Mouse (Mus musculus) NIH3T3 (cell line): ENCODE results near the gene Ppp2r2d.

Source experiments
- DNase-seq: peaks from one replicate; pipeline ENCODE4 v3.0.0-alpha.2; 2012; ENCODE audit warnings: low read depth

Ppp2r2d gene

GRCm38 (mm10) chr7:138856670-138857069 is 10.8 kb downstream of the Ppp2r2d start:
- no peak for DNase-seq

- DNase-seq, result peak; percentile 39
Observed at GRCm38 (mm10) chr7:138863950-138864572, 18.2 kb downstream of the Ppp2r2d start.

- no peak for DNase-seq
Observed at GRCm38 (mm10) chr7:138864776-138865175, 18.9 kb downstream of the Ppp2r2d start.

- peak; percentile 58 for DNase-seq
Observed at GRCm38 (mm10) chr7:138867286-138867685, 21.4 kb downstream of the Ppp2r2d start.

- DNase-seq, result no peak
Observed at GRCm38 (mm10) chr7:138868316-138868715, 22.4 kb downstream of the Ppp2r2d start.

GRCm38 (mm10) chr7:138872956-138873355 is 27.1 kb downstream of the Ppp2r2d start:
- no peak for DNase-seq

GRCm38 (mm10) chr7:138875031-138875430 is 29.2 kb downstream of the Ppp2r2d start:
- DNase-seq, result peak; percentile 85

- DNase-seq, result no peak
Observed at GRCm38 (mm10) chr7:138883724-138884123, 37.8 kb downstream of the Ppp2r2d start.

GRCm38 (mm10) chr7:138885365-138886289 is 39.7 kb downstream of the Ppp2r2d start:
- DNase-seq, result no peak

GRCm38 (mm10) chr7:138898122-138898521 is 52.2 kb downstream of the Ppp2r2d start:
- no peak for DNase-seq

GRCm38 (mm10) chr7:138898743-138899142 is 52.9 kb downstream of the Ppp2r2d start:
- DNase-seq, result no peak

- DNase-seq, result no peak
Observed at GRCm38 (mm10) chr7:138903886-138904435, 58.1 kb downstream of the Ppp2r2d start.

- DNase-seq, result no peak
Observed at GRCm38 (mm10) chr7:138906441-138906840, 60.6 kb downstream of the Ppp2r2d start.

GRCm38 (mm10) chr7:138907043-138907442 is 61.2 kb downstream of the Ppp2r2d start:
- DNase-seq, result peak; percentile 74

GRCm38 (mm10) chr7:138907976-138908375 is 62.1 kb downstream of the Ppp2r2d start:
- DNase-seq, result no peak

- peak; percentile 33 for DNase-seq
Observed at GRCm38 (mm10) chr7:138908768-138909276, 62.9 kb downstream of the Ppp2r2d start.

- peak; percentile 93 for DNase-seq
Observed at GRCm38 (mm10) chr7:138909277-138910192, 63.7 kb downstream of the Ppp2r2d start, which contains the start of gene Bnip3. TSS of gene Bnip3 (minus strand) at chr7:138909519.

GRCm38 (mm10) chr7:138910193-138910562 is 64.3 kb downstream of the Ppp2r2d start:
- DNase-seq, result no peak

- no peak for DNase-seq
Observed at GRCm38 (mm10) chr7:138913616-138914015, 67.7 kb downstream of the Ppp2r2d start.

GRCm38 (mm10) chr7:138919156-138919944 is 73.5 kb downstream of the Ppp2r2d start:
- peak; percentile 89 for DNase-seq

- no peak for DNase-seq
Observed at GRCm38 (mm10) chr7:138921611-138922010, 75.7 kb downstream of the Ppp2r2d start.
